Mouse (Mus musculus) telencephalon, adult 2 months (tissue): ENCODE results near the gene 1700001K19Rik.
A peak's percentile ranks its signal among the peaks of the same experiment; 100 is the strongest.
"Not testable (repeated sequence)": the region's sequence is repeated elsewhere in the genome, so short reads cannot be mapped to it uniquely, and the experiment has no call there.

Source experiments
- DNase-seq: peaks from one replicate; pipeline ENCODE4 v3.0.0-alpha.2; 2011; ENCODE audit warnings: low read depth, low spot score

Gene 1700001K19Rik

GRCm38 (mm10) chr12:110696173-110696974 is 14.0 kb upstream of the 1700001K19Rik start:
- DNase-seq: peak; percentile 69

GRCm38 (mm10) chr12:110695676-110696171 is 13.3 kb upstream of the 1700001K19Rik start:
- DNase-seq: peak; percentile 42

- not testable (repeated sequence) for DNase-seq
Observed at GRCm38 (mm10) chr12:110693378-110693777, 11.0 kb upstream of the 1700001K19Rik start.

GRCm38 (mm10) chr12:110689919-110690643 is 7.7 kb upstream of the 1700001K19Rik start:
- no peak for DNase-seq

GRCm38 (mm10) chr12:110688921-110689320 is 6.5 kb upstream of the 1700001K19Rik start:
- not testable (repeated sequence) for DNase-seq

- peak; percentile 55 for DNase-seq
Observed at GRCm38 (mm10) chr12:110687894-110688734, 5.7 kb upstream of the 1700001K19Rik start.

- DNase-seq: no peak
Observed at GRCm38 (mm10) chr12:110683580-110683979, 1.2 kb upstream of the 1700001K19Rik start.

- no peak for DNase-seq
Observed at GRCm38 (mm10) chr12:110681878-110682277, 541 bp downstream of the 1700001K19Rik start.

GRCm38 (mm10) chr12:110681191-110681590 is 1.2 kb downstream of the 1700001K19Rik start:
- DNase-seq: no peak

- no peak for DNase-seq
Observed at GRCm38 (mm10) chr12:110674243-110674642, 8.2 kb downstream of the 1700001K19Rik start.

GRCm38 (mm10) chr12:110667466-110668077 is 14.8 kb downstream of the 1700001K19Rik start:
- no peak for DNase-seq

GRCm38 (mm10) chr12:110661746-110662145 is 20.7 kb downstream of the 1700001K19Rik start:
- DNase-seq: no peak

- no peak for DNase-seq
Observed at GRCm38 (mm10) chr12:110651464-110651863, 31.0 kb downstream of the 1700001K19Rik start.

- DNase-seq: peak; percentile 48
Observed at GRCm38 (mm10) chr12:110650241-110650641, 32.2 kb downstream of the 1700001K19Rik start.

- no peak for DNase-seq
Observed at GRCm38 (mm10) chr12:110637507-110638114, 44.8 kb downstream of the 1700001K19Rik start.

GRCm38 (mm10) chr12:110636293-110636692 is 46.1 kb downstream of the 1700001K19Rik start:
- peak; percentile 22 for DNase-seq

- DNase-seq: peak; percentile 21
Observed at GRCm38 (mm10) chr12:110630056-110630455, 52.4 kb downstream of the 1700001K19Rik start.
